Mouse (Mus musculus) embryonic fibroblast, embryonic 13.5 days (primary cell): ENCODE data around the gene Fhit.

Experiments used
- CTCF ChIP-seq: IDR thresholded peaks from 2 replicates; pipeline ENCODE4 v1.5.1; 2011; ENCODE audit warnings: mild to moderate bottlenecking, control low read depth, low read length, moderate library complexity, borderline replicate concordance; ENCODE audit not compliant: insufficient read depth
- POLR2A ChIP-seq: IDR thresholded peaks from 2 replicates; pipeline ENCODE4 v1.6.1; 2011; ENCODE audit warnings: low read depth, mild to moderate bottlenecking, control low read depth, low read length, moderate library complexity

DNA sequence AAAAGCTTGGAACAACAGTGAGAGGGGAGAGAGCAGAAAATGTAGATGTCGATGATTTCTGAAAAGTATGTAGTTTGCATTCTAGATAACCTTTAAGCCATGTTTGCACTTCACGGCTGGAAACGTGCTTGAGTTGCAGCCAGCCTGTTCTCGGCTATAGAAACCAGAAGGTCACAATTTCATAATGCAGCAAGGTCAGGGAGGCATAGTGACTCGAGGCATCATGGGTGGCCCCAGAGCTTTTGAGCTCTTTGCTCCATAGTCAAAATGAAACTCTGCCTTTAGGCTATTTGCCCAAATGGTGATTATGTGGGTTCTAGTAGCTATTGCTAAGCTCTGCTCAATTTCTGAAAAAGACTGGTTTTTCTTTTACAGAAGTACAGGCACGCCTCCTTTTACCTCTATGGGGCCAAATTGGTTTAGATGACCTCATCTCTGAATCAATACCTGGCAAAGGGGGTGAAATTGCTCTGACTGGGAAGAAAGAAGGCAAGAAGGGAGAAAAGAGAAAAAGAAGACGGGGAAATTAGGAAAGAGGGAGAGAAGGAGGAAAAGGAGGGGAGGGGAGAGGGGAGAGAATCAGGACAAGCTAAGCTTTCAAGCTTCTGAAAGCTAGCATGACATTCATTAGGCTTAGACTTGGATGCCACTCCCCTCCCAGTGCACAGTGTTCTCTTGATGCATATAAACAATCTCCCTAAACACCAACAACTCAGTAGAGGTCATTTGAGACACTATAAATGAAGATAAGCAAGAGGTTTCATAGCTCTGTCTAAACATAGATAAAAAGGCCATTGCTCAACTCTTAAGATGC is 1148.6 kb downstream of the Fhit start:
- TF ChIP-seq CTCF (no peak), POLR2A (no peak)
